Mouse (Mus musculus) ovary, postnatal 14 days (tissue): ENCODE results near the gene Lce1d.
"Not testable (repeated sequence)": the region's sequence is repeated elsewhere in the genome, so short reads cannot be mapped to it uniquely, and the experiment has no call there.

Source experiments
- DNase-seq: peaks from one replicate; pipeline ENCODE4 v3.0.0; 2022; ENCODE audit warnings: low spot score

Lce1d gene

DNA sequence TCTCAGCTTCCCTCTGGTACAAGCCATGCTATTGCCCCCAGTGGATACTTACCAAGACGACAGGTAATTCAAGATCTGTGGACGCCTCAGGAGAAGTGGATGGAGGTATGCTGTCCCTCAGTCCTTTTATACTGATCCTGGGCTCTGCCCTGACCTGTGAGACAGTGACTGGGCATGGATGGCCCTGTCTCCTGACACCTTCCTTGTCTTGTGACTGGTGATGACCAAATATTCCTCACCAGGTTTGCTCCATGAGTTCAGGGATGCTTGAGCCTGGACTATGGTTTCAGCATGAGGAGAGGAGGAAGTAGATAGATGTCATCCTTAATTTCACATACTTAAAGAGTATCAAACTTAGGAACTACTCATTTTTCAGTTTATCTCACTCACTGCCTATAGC is at the start of gene Lce1d:
Lce1d (minus strand) TSS at position 101 of the 400 bp plus-strand sequence.
- DNase-seq: no peak

DNA sequence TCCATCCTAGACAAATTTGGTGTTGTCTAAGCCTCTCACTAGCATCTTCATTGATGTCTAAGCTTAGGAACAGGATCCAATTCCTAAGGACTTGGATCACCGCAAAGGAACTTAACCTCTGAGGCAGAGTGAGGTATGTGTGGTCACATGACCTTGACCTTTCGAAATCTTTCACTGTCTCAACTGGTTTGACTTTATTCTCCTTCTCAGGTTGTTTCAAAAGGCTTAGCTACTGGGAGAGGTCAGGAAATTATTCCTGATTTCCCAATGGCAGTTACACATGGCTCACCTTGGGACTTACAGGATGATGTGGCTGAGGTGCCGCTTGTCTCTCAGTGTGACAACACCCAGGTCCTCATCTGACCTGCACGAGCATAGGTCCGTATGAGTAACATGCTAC is 35.6 kb upstream of the Lce1d start:
- DNase-seq: no peak

DNA sequence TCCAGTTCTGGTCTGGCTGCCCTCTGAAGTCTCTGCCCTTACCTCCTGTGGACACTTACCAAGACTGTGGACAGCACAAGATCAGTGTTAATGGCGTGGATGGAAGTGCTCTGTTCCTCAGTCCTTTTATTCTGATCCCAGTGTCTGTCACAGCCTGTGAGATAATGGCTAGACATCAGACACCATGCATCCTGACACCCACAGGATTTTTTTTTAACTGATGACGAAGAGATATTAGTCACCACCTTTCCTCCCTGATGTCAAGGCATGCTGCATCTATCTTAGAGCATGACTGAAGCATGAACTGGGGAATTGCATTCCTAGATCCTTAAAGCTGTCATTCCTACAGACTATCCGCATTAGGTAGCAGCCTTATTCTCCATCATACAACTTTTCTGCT is 33.2 kb upstream of the Lce1d start, which contains the start of gene Lce1f:
Lce1f (minus strand) TSS at position 101 of the 400 bp plus-strand sequence.
- no peak for DNase-seq

DNA sequence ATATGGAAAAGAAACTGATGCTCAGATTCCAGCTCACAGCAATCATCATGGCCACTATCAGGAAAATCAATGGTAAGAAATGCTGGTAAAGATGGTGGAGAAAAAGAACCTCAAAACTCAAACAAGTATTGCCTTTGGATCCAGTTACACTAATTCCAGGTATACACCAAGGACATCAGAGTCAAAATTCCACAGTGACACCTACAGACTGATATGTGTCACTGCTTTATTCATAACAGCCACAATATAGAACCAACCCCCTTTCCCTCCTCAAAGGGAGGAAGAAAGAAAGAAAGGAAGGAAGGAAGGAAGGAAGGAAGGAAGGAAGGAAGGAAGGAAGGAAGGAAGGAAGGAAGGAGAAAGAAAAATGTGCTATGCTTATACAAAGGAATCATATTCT is 28.1 kb upstream of the Lce1d start:
- no peak for DNase-seq

DNA sequence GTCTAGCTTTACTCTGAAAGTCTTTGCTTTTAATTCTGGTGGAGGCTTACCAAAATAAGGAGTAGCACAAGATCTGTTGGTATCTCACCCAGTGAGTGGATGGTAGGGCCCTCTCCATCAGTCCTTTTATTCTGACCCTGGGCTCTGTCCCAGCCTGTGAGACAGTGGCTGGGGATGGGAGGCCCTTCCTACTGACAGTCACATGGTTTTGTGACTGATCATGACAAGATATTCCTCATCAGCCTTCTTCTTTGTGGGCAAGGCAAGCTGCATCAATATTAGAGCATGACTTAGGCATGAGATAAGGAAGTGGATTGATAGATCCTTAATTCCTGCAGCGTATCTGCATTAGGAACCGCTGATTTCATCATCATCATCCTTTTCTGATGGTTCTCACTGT is 22.0 kb upstream of the Lce1d start, which contains the start of gene Lce1e:
Lce1e (minus strand) TSS at position 101 of the 400 bp plus-strand sequence.
- DNase-seq: no peak

DNA sequence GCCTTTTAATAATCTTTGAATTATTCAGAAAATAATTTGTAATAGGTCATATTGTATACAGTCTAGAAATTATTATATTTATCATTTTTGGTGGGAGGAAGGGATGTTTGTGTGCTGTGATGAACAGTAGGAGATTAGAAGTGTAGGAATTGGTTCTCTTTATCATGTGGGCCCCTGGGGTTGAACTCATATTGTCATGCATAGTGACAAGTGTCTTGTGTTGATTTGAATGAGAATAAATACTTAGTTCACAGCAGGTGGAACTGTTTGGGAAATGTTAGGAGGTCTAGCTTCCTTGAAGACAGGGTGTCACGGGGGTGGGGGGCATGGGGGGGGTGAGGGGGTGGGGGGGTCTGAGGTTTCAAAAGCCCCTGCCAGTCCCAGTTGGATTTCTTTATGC is 7.6 kb upstream of the Lce1d start:
- DNase-seq: no peak

DNA sequence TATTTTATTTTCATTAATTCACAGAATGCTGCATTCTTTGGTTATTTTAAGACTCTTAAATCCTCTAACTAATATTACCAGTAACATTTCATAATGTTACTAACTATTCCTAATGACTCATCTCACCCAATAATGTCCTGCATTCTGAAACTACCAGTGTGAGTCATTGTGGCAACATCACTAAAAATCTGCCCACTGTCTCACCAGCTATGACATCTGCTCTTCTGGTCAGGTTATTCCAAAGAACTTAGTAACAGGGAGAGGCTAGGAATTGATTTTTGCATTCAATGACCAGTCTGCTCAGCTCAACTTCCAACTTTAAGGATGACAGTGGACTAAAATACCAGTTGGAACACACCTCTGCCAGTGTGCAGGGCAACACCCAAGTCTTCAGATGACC is 4.7 kb upstream of the Lce1d start:
- no peak for DNase-seq

DNA sequence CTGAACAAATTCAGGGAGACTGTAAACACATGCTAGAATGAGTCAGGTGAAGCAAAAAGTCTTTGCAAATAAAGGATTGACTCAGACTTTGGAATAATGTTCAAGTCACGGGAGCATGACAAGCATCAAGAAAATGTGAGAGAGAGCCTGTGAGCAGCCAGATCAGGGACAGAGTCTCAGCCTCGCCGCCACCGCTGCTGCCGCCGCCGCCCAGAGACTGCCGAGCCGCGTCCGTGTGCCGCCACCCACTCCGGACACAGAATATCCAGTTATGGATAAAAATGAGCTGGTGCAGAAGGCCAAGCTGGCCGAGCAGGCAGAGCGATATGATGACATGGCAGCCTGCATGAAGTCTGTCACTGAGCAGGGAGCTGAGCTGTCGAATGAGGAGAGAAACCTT is 2.1 kb upstream of the Lce1d start:
- not testable (repeated sequence) for DNase-seq

DNA sequence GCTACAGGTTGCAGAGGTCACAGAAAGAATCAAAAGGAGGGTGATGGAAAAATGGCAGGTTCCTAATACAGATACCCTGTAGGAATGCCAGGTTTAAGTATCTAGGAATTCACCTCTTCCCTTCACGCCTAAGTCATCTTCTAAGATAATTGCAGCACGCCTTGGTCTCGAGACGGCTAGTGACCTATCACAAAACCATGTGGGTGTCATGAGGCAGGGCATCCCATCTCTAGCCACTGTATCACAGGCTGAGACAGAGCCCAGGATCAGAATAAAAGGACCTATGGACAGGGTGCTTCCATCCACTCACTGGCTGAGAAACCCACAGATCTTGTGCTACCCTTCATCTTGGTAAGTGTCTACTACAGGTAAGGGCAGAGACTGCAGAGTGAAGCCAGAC is 8.1 kb downstream of the Lce1d start, which contains the start of gene Lce1c:
Lce1c (plus strand) TSS at position 301 of the 400 bp plus-strand sequence.
- no peak for DNase-seq

DNA sequence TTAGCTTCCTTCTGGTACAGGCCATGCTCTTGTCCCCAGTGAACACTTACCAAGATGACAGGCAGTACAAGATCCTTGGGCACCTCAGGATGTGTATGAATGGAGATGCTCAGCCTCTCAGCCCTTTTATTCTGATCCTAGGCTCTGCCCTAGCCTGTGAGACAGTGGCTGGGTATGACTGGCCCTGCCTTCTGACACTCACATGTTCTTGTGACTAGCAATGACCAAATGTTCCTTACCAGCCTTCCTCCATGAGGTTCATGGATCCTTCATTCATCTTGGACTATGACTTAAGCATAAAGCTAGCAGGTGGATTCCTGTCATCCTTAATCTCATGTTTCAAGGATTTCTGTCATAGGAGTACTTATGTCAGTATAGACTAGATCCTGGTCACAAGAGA is 16.8 kb downstream of the Lce1d start, which contains the start of gene Lce1a2:
Lce1a2 (minus strand) TSS at position 101 of the 400 bp plus-strand sequence.
- DNase-seq: no peak

DNA sequence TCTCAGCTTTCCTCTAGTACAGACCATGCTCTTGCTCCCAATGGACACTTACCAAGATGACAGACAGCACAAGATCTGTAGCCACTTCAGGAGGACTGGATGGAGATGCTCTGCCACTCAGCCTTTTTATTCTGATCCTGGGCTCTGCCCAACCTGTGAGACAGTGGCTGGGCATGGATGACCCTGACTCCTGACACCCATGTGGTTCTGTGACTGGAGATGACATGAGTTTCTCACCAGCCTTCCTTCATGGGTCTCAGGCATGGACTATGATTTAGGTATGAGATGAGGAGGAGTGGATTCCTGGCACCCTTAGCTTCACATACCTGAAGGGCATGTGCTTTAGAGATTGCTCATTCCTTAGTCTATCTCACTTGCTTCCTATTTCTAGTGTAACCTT is 30.2 kb downstream of the Lce1d start, which contains the start of gene Lce1b:
Lce1b (minus strand) TSS at position 101 of the 400 bp plus-strand sequence.
- DNase-seq: no peak

DNA sequence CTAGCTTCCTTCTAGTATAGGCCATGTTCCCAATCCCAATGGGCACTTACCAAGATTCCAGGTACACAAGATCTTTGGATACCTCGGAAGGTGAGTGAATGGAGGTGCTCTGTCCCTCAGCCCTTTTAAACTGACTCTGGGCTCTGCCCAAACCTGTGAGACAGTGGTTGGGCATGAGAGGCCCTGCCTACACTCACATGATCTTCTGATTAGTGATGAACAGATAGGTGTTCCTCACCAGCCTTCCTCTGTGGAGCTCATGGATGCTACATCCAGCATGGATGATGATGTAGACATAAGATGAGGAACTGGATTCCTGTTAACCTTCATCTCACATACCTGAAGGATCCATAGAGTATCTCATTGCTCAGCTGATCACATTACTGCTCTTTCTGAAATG is 38.8 kb downstream of the Lce1d start, which contains the start of gene Lce1a1:
Lce1a1 (minus strand) TSS at position 101 of the 400 bp plus-strand sequence.
- DNase-seq: no peak

DNA sequence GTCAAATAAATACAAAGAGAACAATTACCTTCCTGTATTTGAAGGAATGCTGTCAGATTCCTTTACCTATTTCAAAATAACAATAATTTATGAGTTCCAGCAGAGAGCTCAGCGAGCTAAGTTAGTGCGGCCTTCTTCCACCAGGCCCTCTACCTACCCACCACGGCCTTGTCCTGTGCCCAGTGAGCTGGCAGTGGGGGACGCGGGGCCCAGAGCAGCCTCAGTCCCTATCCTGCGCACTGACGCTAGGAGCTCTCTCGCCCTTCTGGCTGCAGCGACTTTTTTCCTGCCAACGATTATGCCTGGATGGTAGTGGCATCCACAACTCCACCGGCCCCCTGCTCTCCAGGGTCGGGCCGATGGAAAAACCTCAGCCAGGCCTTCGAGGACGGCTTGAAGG is 47.2 kb downstream of the Lce1d start:
- no peak for DNase-seq

DNA sequence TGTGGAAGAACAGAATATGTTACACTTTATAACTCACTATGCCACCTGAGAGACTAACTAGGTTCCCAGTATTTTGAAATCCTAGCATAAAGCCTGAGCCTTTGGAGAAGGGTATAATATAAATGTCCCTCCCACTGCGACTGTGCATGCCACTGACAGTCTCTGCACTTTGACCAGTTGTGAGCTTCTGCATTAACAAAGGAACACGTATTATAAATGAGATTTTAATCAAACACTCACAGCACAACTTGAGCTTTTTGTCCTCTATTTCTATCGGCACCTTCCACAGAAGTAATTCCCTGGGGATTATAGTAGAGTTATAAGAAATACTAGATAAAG is 48.4 kb downstream of the Lce1d start:
- no peak for DNase-seq

DNA sequence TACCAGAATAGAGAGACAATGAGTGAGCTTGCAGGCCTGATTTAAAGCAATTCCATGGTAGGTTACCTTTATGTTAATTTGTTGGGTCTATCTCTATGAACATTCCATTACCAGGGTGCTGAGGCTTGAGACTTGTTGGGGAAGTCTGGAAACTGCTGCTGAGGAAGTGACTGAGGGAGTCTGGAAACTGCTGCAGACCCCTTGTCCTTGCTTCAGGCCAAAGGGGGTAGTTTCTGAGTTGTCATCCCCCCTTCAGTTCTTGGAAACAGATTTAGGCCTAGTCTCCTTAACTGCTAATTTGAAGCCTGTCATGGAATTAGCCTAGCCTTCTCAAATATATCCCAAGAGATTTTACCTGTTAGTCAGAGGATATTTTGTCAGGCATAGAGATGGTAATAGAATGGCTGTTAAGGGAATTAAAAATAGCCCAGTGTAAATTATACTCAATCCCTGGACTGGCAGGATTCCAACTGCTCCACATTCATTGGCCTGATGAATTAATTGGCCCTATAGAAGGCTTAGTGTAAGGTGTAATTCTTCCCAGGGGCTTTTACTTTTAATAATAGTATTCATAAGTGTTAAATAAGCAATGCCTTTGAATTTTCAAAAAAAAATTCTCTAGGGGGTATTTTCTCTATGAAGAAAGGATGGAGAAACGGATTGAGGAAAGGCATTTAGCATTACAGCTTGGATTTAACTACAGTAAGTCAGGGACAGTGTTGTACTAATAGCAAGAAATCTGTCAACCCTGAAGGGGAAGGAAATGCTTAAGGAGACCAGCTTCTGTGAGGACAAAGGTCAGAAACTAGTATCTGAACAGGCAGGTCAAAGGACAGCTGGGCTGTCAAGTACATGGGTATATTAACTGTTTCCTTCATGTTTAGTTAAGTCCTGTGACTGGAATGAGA is 49.0 kb downstream of the Lce1d start:
- no peak for DNase-seq
